Mouse (Mus musculus) gastrocnemius, adult 2 months (tissue): Measurements from ENCODE around the gene Flcn. TPM values are rescaled to one million over a fixed set of nuclear protein-coding genes. Genes with fewer than 3 reads are reported as not detected.

Source experiments
- DNase-seq: peaks from one replicate; pipeline ENCODE4 v3.0.0; 2022
- H3K27ac ChIP-seq: fragments of 200-600 bp; 2 replicates; pipeline ENCODE4 v1.8.1; 2022; ENCODE audit warnings: mild to moderate bottlenecking
- H3K4me3 ChIP-seq: fragments of 200-600 bp; 2 replicates; pipeline ENCODE4 v1.8.1; 2022; ENCODE audit warnings: mild to moderate bottlenecking, moderate library complexity
- CTCF ChIP-seq: fragments of 200-600 bp; IDR thresholded peaks from 2 replicates; pipeline ENCODE4 v1.8.1; 2022; ENCODE audit warnings: antibody characterized with exemption, mild to moderate bottlenecking, moderate library complexity
- intact Hi-C: fragments of 180-260 bp; cut with DNase I; formaldehyde crosslinking; loops from one replicate; pipeline ENCODE4 v1.15.1; 2025
- total RNA-seq, 2 experiments: library from RNA; stranded (reverse); gene quantifications; 2 replicates each; pipeline ENCODE4 v1.2.3; 2021

Flcn gene
- total RNA-seq, 2 experiments from 2014 or later: 46.3 to 51.3 TPM

DNA sequence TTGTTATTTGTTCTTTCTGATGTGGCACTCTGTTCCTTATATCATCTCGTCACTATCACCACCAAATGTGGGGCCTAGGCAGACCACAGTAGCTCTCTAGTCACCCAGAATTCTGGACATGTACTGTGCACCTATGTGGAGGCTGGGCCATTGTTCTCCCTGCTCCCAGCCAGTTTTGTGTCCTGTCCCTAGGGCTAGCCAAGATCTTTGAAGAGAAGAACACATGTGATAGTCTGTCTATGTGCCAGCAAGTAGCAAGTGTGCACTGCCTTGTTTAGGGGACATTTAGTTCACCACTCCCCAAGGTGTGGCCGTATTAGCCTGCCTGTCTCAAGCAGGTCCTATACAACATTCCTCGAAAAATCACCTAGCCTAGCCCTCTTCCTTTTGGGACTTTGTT is 60.8 kb downstream of the Flcn start:
- TF ChIP-seq CTCF: no peak
- DNase-seq: no peak
- intact Hi-C loops: no loop called here
- Histone ChIP-seq H3K27ac (no peak overlapping the region), H3K4me3 (no peak overlapping the region)

DNA sequence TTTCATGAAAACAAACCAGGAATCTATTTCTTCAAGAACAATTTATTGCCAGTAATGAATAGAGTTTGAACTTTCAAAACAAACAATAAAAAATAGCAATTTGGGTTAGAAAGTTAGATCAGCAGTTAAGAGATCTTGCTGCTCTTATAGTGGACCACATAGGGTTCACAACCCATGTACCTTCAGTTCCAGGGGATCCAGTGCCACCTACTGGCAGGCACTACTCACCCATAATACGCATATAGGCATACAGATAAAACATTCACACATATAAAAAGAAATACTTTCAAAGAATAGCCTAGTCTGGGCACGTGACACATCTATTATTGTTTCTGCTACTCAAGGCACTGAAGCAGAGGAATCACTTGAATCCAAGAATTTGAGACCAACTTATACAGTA is 63.2 kb downstream of the Flcn start:
- peak; percentile 84 for TF ChIP-seq CTCF
- peak; percentile 68 for DNase-seq
- Histone ChIP-seq H3K4me3 (no peak overlapping the region), H3K27ac (no peak overlapping the region)
- intact Hi-C loops: loop anchor here (2.0 kb wide), 2 partner anchors 114 to 122 kb away; no protein-coding TSS in a partner anchor

DNA sequence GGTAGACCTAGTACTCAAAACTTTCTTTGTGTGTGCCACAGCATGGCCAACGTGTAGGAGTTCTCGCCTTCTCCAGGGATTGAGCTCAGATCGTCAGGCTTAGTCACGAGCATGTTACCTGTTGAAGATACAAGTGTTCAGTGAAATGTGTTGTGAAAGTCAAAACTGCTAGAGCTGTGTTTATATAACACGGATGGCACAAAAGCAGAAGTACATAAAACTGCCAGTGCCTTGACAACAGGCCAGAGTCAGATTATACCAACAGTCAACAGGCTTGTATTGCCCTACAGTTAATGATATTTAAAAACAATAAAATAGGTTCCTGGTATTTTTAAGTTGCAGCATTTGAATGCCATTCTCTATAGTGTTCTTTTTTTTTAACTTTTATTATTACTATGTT is 64.0 kb downstream of the Flcn start:
- DNase-seq: no peak
- Histone ChIP-seq H3K27ac (no peak overlapping the region), H3K4me3 (no peak overlapping the region)
- no peak for TF ChIP-seq CTCF
- intact Hi-C loops: loop anchor here (2.0 kb wide), 2 partner anchors 113 to 121 kb away; no protein-coding TSS in a partner anchor

DNA sequence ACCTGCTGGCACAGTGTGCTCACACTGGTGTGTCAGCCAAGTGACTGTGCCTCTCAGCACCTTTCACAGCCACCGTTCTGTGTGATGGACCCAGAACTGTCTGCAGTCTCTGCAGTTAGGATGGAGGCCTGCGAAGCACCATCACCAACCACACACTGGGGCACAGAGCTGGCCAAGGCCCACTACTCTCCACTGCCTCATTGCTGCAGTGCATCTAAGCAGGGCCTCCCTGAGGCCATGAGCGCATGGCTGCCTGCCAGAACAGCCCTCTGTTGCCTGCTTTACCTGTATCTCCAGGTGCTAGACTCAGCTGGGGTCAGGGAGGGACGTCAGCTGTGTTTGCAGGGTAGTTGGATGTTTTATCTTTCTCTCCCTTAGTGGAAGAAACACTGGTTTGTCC is 65.4 kb downstream of the Flcn start:
- Histone ChIP-seq H3K27ac (no peak overlapping the region), H3K4me3 (no peak overlapping the region)
- TF ChIP-seq CTCF: no peak
- intact Hi-C loops: no loop called here
- DNase-seq: no peak

DNA sequence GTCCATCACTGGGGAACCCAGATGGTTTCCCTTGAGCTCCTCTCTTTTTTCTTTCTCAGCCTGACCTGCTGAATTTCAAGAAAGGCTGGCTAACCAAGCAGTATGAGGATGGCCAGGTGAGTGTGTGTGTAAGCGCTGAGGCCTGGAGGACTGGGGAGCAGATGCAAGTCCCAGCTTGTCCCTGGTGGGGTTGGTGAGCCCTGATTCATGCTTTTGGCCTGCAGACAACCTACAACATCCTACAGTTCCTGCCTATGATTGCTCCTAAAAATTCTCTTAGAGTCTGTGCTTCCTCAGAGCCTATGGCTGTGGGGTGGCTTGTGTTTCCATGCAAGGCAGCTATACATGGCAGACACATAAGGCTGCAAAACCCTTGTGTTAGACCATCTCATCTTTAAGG is 66.1 kb downstream of the Flcn start:
- no peak overlapping the region for H3K27ac ChIP-seq
- intact Hi-C loops: no loop called here
- H3K4me3 ChIP-seq: no peak overlapping the region
- TF ChIP-seq CTCF: no peak
- no peak for DNase-seq

DNA sequence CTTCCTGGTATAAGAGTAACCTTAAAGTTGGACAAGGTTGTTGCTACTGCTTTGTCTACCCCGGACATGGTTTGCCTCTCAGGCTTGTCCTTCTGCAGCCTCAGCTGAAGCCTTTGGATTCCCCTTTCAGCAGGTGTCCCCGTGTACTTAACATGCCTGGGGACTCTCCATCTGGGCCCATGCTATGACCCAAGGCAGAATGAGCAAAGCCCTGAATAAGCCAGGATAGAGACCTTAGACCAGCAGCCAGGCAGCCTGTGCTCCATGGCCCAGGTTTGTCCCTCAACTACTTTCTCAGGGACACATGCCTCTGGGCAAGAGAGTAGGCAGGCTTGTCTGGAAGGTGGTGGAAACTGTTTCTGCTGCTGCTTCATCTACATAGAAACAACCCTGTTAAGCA is 66.5 kb downstream of the Flcn start:
- Histone ChIP-seq H3K4me3 (no peak overlapping the region), H3K27ac (no peak overlapping the region)
- no peak for DNase-seq
- no peak for TF ChIP-seq CTCF
- intact Hi-C loops: no loop called here

DNA sequence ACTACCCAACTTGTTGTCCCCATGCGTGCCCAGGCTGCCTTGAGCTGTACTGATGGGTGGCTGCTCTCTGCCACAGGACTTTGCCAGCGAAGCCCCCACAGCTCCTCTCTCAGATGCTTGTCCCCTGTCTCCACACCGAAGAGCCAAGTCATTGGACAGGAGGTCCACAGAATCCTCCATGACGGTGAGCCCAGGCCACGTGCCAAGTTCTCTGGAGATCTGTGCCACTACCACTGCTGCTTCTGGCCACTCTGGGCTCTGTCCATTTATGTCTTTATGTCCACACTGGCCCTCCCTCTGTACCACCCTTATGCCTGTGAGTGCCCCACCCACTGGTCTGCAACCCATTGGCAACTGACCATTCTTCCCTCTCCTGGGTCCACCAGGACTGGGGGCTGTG is 67.9 kb downstream of the Flcn start:
- no peak for DNase-seq
- Histone ChIP-seq H3K27ac (no peak overlapping the region), H3K4me3 (no peak overlapping the region)
- intact Hi-C loops: no loop called here
- TF ChIP-seq CTCF: no peak

Other genes with a start within 250 kb of the Flcn start
- not detected for gene Olfr222, start 233.8 kb downstream of the Flcn start, total RNA-seq
- not detected for gene Olfr223, start 216.7 kb downstream of the Flcn start, total RNA-seq
- gene Mprip, start 148.7 kb downstream of the Flcn start, total RNA-seq: 10 to 100 TPM; 75.6 to 87.2 TPM
- gene Pld6, start 22.4 kb downstream of the Flcn start, total RNA-seq: not detected
- gene Nt5m, start 29.4 kb upstream of the Flcn start, total RNA-seq: 10 to 100 TPM; 17.8 to 22.2 TPM
- gene Cops3, start 29.8 kb upstream of the Flcn start, total RNA-seq: 10 to 100 TPM; 84.8 to 89.9 TPM
- gene Med9, start 138.2 kb upstream of the Flcn start, total RNA-seq: 10 to 100 TPM; 17.3 to 18.3 TPM
- 1 to 10 TPM in 1 of 2 experiments, under 1 TPM in 1; 0.74 to 6.3 TPM for gene Rasd1, start 154.9 kb upstream of the Flcn start, total RNA-seq
- gene Pemt, start 236.5 kb upstream of the Flcn start, total RNA-seq: 1 to 10 TPM; 3.4 to 3.5 TPM